Mouse (Mus musculus) embryonic fibroblast, embryonic 13.5 days (primary cell): ENCODE results near the gene Drap1.
A peak's percentile ranks its signal among the peaks of the same experiment; 100 is the strongest.

Source experiments
- CTCF ChIP-seq: IDR thresholded peaks from 2 replicates; pipeline ENCODE4 v1.5.1; 2011; ENCODE audit warnings: mild to moderate bottlenecking, control low read depth, low read length, moderate library complexity, borderline replicate concordance; ENCODE audit not compliant: insufficient read depth
- POLR2A ChIP-seq: IDR thresholded peaks from 2 replicates; pipeline ENCODE4 v1.6.1; 2011; ENCODE audit warnings: low read depth, mild to moderate bottlenecking, control low read depth, low read length, moderate library complexity

DNA sequence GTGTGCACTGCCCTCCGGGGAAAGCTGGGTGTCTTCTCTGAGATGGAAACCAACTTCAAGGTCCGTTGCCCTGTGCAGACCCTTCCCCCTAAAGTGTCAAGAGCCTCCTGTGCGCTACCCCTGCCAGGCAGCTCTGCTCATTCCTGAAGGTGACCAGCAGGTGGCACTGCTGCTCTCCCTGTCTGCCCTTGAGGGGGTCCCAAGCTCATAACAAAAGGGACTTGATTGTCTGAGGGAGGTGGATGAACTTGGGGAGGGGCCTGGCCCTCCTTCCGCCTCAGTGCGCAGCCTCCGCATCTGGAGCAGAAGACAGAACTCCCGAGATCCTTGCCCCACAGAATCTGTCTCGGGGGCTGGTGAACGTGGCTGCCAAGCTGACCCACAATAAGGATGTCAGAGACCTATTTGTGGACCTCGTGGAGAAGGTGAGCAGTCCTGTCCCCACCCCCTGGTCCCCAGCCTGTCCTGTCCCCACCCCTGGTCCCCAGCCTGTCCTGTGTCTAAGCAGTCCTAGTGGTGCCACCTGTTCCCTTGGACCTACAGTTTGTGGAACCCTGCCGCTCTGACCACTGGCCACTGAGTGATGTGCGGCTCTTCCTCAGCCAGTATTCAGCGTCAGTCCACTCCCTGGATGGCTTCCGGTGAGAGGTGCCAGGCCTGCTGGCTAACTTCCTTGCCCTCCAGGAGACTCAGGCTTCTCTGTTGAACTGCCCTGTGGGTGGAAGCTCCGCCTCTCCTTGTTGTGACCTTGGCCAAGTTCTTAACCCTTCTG is 39.2 kb upstream of the Drap1 start:
- TF ChIP-seq CTCF (peak; percentile 94), POLR2A (no peak)
